Mouse (Mus musculus) stomach, embryonic 15.5 days (tissue): Measurements from ENCODE around the gene Elmsan1. TPM values are rescaled to one million over a fixed set of nuclear protein-coding genes. Genes with fewer than 3 reads are reported as not detected.

ENCODE experiments used
- ATAC-seq: fragments of 200-750 bp; cut with Nextera tagmentation; 2 replicates; pipeline ENCODE4 v1.8.0; 2017; ENCODE audit warnings: low read depth, moderate number of reproducible peaks, moderate TSS enrichment; ENCODE audit not compliant: insufficient read depth, low FRiP score
- H3K27ac ChIP-seq: fragments of 300-500 bp; sonication (generic); 2 replicates; pipeline ENCODE4 v1.5.1; 2015; ENCODE audit warnings: mild to moderate bottlenecking, inconsistent platforms
- H3K27me3 ChIP-seq: fragments of 300-500 bp; sonication (generic); replicated peaks from 2 replicates; pipeline ENCODE4 v1.6.1; 2015; ENCODE audit warnings: inconsistent platforms
- H3K36me3 ChIP-seq: fragments of 300-500 bp; sonication (generic); 2 replicates; pipeline ENCODE4 v1.6.1; 2015; ENCODE audit warnings: inconsistent platforms
- H3K4me1 ChIP-seq: fragments of 300-500 bp; sonication (generic); 2 replicates; pipeline ENCODE4 v1.6.1; 2015; ENCODE audit warnings: inconsistent platforms
- H3K4me2 ChIP-seq: fragments of 300-500 bp; sonication (generic); 2 replicates; pipeline ENCODE4 v1.6.1; 2015; ENCODE audit warnings: mild to moderate bottlenecking, inconsistent platforms
- H3K4me3 ChIP-seq: fragments of 300-500 bp; sonication (generic); replicated peaks from 2 replicates; pipeline ENCODE4 v1.5.1; 2015; ENCODE audit warnings: inconsistent platforms
- H3K9ac ChIP-seq: fragments of 300-500 bp; sonication (generic); 2 replicates; pipeline ENCODE4 v1.6.1; 2015; ENCODE audit warnings: inconsistent platforms
- H3K9me3 ChIP-seq: fragments of 300-500 bp; sonication (generic); 2 replicates; pipeline ENCODE4 v1.6.1; 2016; ENCODE audit warnings: inconsistent platforms
- WGBS: fragments of 180-500 bp; shearing (Covaris S2); methylation state at CpG from one replicate; pipeline ENCODE4 v1.1.7; 2015; 5-methylcytosine and 5-hydroxymethylcytosine counted together
- polyA plus RNA-seq: library from polyadenylated mRNA; unstranded; fragments of >200 nt; fragmentation: Nextera tagmentation; extraction: Ambion mirVana; gene quantifications from 2 replicates; pipeline ENCODE4 v1.2.1, GENCODE M21; 2015

The Elmsan1 gene
- polyA plus RNA-seq, 1 experiment from 2014 or later, result 9.9 TPM

GRCm38 (mm10) chr12:84212297-84212696 is 6.4 kb downstream of the Elmsan1 start:
- Histone ChIP-seq H3K36me3 (no peaks in the 10 kb centered on the region), H3K4me3 (no peak overlapping the region), H3K9ac (no peak overlapping the region), H3K4me1 (peaks cover 40% of the 10 kb centered on the region), H3K27ac (no peak overlapping the region), H3K27me3 (no peaks in the 10 kb centered on the region), H3K9me3 (no peaks in the 10 kb centered on the region), H3K4me2 (no peak overlapping the region)
- WGBS, result 27% methylated on average over 4 of the region's 4 CpGs
- peak; percentile 28; the same call in 1 of the 2 replicates for ATAC-seq

- no peak overlapping the region for H3K27ac ChIP-seq
- no peaks in the 10 kb centered on the region for H3K27me3 ChIP-seq
- no peak overlapping the region for H3K4me2 ChIP-seq
- no peaks in the 10 kb centered on the region for H3K9me3 ChIP-seq
- no peak overlapping the region for H3K4me3 ChIP-seq
- ATAC-seq, result no peak
- H3K9ac ChIP-seq, result no peak overlapping the region
- WGBS, result 69% methylated on average over 9 of the region's 9 CpGs
- no peaks in the 10 kb centered on the region for H3K36me3 ChIP-seq
- H3K4me1 ChIP-seq, result peaks cover 41% of the 10 kb centered on the region
Observed at GRCm38 (mm10) chr12:84211021-84211538, 7.6 kb downstream of the Elmsan1 start.

- ATAC-seq, result no peak
- Histone ChIP-seq H3K27ac (no peak overlapping the region), H3K4me3 (no peak overlapping the region), H3K36me3 (no peaks in the 10 kb centered on the region), H3K9me3 (no peaks in the 10 kb centered on the region), H3K4me1 (peaks cover 41% of the 10 kb centered on the region), H3K4me2 (no peak overlapping the region), H3K27me3 (no peaks in the 10 kb centered on the region), H3K9ac (no peak overlapping the region)
- WGBS, result 86% methylated on average over 11 of the region's 11 CpGs
Observed at GRCm38 (mm10) chr12:84210288-84210687, 8.4 kb downstream of the Elmsan1 start.

GRCm38 (mm10) chr12:84209093-84209492 is 9.6 kb downstream of the Elmsan1 start:
- Histone ChIP-seq H3K4me1 (peaks cover 38% of the 10 kb centered on the region), H3K4me3 (no peak overlapping the region), H3K27me3 (no peaks in the 10 kb centered on the region), H3K27ac (no peak overlapping the region), H3K36me3 (no peaks in the 10 kb centered on the region), H3K9ac (no peak overlapping the region), H3K9me3 (no peaks in the 10 kb centered on the region), H3K4me2 (no peak overlapping the region)
- ATAC-seq, result no peak
- 85% methylated on average over 11 of the region's 11 CpGs for WGBS

- no peak for ATAC-seq
Observed at GRCm38 (mm10) chr12:84207209-84207817, 11.4 kb downstream of the Elmsan1 start.

GRCm38 (mm10) chr12:84206525-84206924 is 12.2 kb downstream of the Elmsan1 start:
- Histone ChIP-seq H3K27me3 (no peaks in the 10 kb centered on the region), H3K4me3 (no peak overlapping the region), H3K4me2 (no peak overlapping the region), H3K27ac (peak overlapping the region; percentile 40), H3K9ac (no peak overlapping the region), H3K36me3 (no peaks in the 10 kb centered on the region), H3K4me1 (peaks cover 47% of the 10 kb centered on the region), H3K9me3 (no peaks in the 10 kb centered on the region)
- peak; percentile 20; the same call in 1 of the 2 replicates for ATAC-seq
- 43% methylated on average over 7 of the region's 7 CpGs for WGBS

More at GRCm38 (mm10) chr12:84207209-84207817, 11.4 kb downstream of the Elmsan1 start:
- Histone ChIP-seq H3K4me2 (no peak overlapping the region), H3K4me1 (peaks cover 50% of the 10 kb centered on the region), H3K27ac (peak overlapping the region; percentile 40; the same call in 1 of the 2 replicates), H3K36me3 (no peaks in the 10 kb centered on the region), H3K4me3 (no peak overlapping the region), H3K9me3 (no peaks in the 10 kb centered on the region), H3K27me3 (no peaks in the 10 kb centered on the region), H3K9ac (no peak overlapping the region)
- WGBS, result 79% methylated on average over 18 of the region's 18 CpGs

- no peak overlapping the region for H3K4me3 ChIP-seq
- no peak for ATAC-seq
- H3K27ac ChIP-seq, result peak overlapping the region; percentile 10; the same call in 1 of the 2 replicates
- WGBS, result 72% methylated on average over 10 of the region's 10 CpGs
- H3K4me2 ChIP-seq, result no peak overlapping the region
- no peaks in the 10 kb centered on the region for H3K9me3 ChIP-seq
- H3K27me3 ChIP-seq, result no peaks in the 10 kb centered on the region
- H3K36me3 ChIP-seq, result no peaks in the 10 kb centered on the region
- no peak overlapping the region for H3K9ac ChIP-seq
- peaks cover 50% of the 10 kb centered on the region for H3K4me1 ChIP-seq
Observed at GRCm38 (mm10) chr12:84205659-84206185, 13.0 kb downstream of the Elmsan1 start.

GRCm38 (mm10) chr12:84204662-84205061 is 14.0 kb downstream of the Elmsan1 start:
- ATAC-seq, result peak; percentile 80
- 92% methylated on average over 8 of the region's 8 CpGs for WGBS

GRCm38 (mm10) chr12:84203778-84204216 is 14.9 kb downstream of the Elmsan1 start:
- H3K4me1 ChIP-seq, result peaks cover 45% of the 10 kb centered on the region
- H3K27ac ChIP-seq, result peak overlapping the region; percentile 83
- peak; percentile 85 for ATAC-seq
- no peaks in the 10 kb centered on the region for H3K27me3 ChIP-seq
- H3K9ac ChIP-seq, result no peak overlapping the region
- WGBS, result 47% methylated on average over 7 of the region's 7 CpGs
- no peaks in the 10 kb centered on the region for H3K9me3 ChIP-seq
- H3K4me2 ChIP-seq, result peak overlapping the region; percentile 37; the same call in 1 of the 2 replicates
- H3K4me3 ChIP-seq, result no peak overlapping the region
- H3K36me3 ChIP-seq, result no peaks in the 10 kb centered on the region

More at GRCm38 (mm10) chr12:84204662-84205061, 14.0 kb downstream of the Elmsan1 start:
- Histone ChIP-seq H3K36me3 (no peaks in the 10 kb centered on the region), H3K27ac (peak overlapping the region; percentile 83; the same call in 1 of the 2 replicates), H3K9me3 (no peaks in the 10 kb centered on the region), H3K9ac (no peak overlapping the region), H3K27me3 (no peaks in the 10 kb centered on the region), H3K4me3 (no peak overlapping the region), H3K4me2 (no peak overlapping the region), H3K4me1 (peaks cover 46% of the 10 kb centered on the region)

GRCm38 (mm10) chr12:84203170-84203777 is 15.4 kb downstream of the Elmsan1 start:
- WGBS, result 70% methylated on average over 7 of the region's 7 CpGs
- Histone ChIP-seq H3K4me1 (peaks cover 45% of the 10 kb centered on the region), H3K9ac (no peak overlapping the region), H3K27me3 (no peaks in the 10 kb centered on the region), H3K9me3 (no peaks in the 10 kb centered on the region), H3K4me2 (peak overlapping the region; percentile 37), H3K4me3 (no peak overlapping the region), H3K36me3 (no peaks in the 10 kb centered on the region), H3K27ac (peak overlapping the region; percentile 83)
- 0 out of 2 replicates have a peak, but pooled peaks have one; percentile 41 for ATAC-seq

- 65% methylated on average over 10 of the region's 10 CpGs for WGBS
- H3K36me3 ChIP-seq, result no peaks in the 10 kb centered on the region
- H3K27me3 ChIP-seq, result no peaks in the 10 kb centered on the region
- H3K4me2 ChIP-seq, result peak overlapping the region; percentile 37; the same call in 1 of the 2 replicates
- no peak for ATAC-seq
- H3K27ac ChIP-seq, result peak overlapping the region; percentile 83; the same call in 1 of the 2 replicates
- no peak overlapping the region for H3K9ac ChIP-seq
- H3K4me1 ChIP-seq, result peaks cover 48% of the 10 kb centered on the region
- no peak overlapping the region for H3K4me3 ChIP-seq
- no peaks in the 10 kb centered on the region for H3K9me3 ChIP-seq
Observed at GRCm38 (mm10) chr12:84202561-84202960, 16.1 kb downstream of the Elmsan1 start.
